Mouse (Mus musculus): Measurements from ENCODE around the gene Gstz1. TPM values are rescaled to one million over a fixed set of nuclear protein-coding genes. Genes with fewer than 3 reads are reported as not detected.
A peak's percentile ranks its signal among the peaks of the same experiment; 100 is the strongest.

Gene Gstz1
- polyA plus RNA-seq, 1 experiment from 2014 or later: 36.9 TPM

DNA sequence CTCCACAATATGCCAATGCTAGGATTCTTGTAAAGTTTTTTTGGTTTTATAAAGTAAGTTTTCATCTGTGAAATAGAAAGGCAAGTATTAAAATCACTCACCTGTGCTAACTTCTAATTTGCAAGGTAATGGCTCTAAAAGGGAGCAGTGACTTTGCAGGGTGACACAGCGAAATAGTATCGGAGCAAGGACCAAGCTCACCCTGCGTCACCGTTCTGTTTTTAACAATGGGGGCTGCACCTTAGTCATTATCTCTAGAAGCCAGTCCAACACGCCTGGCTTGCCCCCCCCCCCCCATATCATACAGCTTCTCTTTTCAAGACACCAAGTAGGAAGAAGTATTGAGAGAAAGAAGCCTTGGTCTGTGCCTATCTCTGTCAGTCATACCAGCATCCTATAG is 13.8 kb downstream of the Gstz1 start:
- no peak for ATAC-seq (replicated peaks; ENCODE audit: insufficient number of reproducible peaks, low FRiP score, low TSS enrichment, low read depth)
- Histone ChIP-seq H3K9me3 (replicated peaks; ENCODE audit: control insufficient read depth, low read length) (no peaks in the 10 kb centered on the region), H3K27ac (replicated peaks; ENCODE audit: low read depth, low read length) (no peak overlapping the region), H3K4me3 (ENCODE audit: low read depth, low read length) (no peak overlapping the region), H3K27me3 (ENCODE audit: control insufficient read depth, insufficient read depth, low read length) (no peaks in the 10 kb centered on the region), H3K4me2 (ENCODE audit: low read depth, low read length) (no peak overlapping the region), H3K36me3 (replicated peaks; ENCODE audit: control insufficient read depth, insufficient read depth, low read depth, low read length) (no peaks in the 10 kb centered on the region), H3K4me1 (ENCODE audit: control insufficient read depth, insufficient read depth, low read length) (no peaks in the 10 kb centered on the region), H3K9ac (replicated peaks; ENCODE audit: low read length) (no peak overlapping the region)
- 94% methylated on average over 5 of the region's 5 CpGs for WGBS
- DNase-seq (ENCODE audit: low spot score): no peak

DNA sequence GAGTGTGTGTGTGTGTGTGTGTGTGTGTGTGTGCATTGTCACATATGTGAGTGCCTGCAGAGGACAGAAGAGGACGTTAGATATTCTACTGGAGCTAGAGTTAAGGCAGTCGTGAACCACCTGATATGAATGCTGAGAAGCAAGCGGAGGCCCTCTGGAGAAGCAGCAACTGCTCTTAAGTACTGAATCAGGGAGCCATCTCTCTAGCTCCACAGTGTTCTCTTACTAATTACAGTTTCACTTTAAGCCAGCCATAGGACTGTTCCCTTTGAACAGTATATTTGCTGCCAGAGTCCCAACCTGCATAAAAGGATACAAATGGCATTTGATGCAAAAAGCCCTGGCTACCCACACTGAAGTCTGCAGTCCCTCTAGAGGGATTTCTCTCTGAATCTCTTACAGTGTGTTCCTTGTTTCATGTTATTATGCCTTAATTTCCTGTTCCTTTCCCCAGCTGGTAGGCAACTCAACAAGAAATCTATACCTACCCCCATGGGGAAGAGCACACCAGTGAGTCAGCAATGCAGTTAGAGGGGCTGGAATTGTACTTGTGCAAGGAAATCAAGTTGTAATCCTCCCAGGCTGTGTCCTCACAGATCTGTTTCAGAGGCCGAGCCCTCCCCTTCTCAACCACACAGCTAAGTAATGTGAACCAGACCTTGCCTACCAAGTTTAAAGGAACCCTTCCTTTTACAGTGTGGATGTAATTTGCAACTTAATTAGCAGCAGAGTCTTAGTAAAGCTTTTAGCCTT is 28.4 kb downstream of the Gstz1 start:
- peak; percentile 83 for DNase-seq (ENCODE audit: low spot score)
- Histone ChIP-seq H3K36me3 (replicated peaks; ENCODE audit: control insufficient read depth, insufficient read depth, low read depth, low read length) (no peaks in the 10 kb centered on the region), H3K4me1 (ENCODE audit: control insufficient read depth, insufficient read depth, low read length) (no peaks in the 10 kb centered on the region), H3K27me3 (ENCODE audit: control insufficient read depth, insufficient read depth, low read length) (no peaks in the 10 kb centered on the region), H3K9ac (replicated peaks; ENCODE audit: low read length) (no peak overlapping the region), H3K4me3 (ENCODE audit: low read depth, low read length) (no peak overlapping the region), H3K4me2 (ENCODE audit: low read depth, low read length) (no peak overlapping the region), H3K9me3 (replicated peaks; ENCODE audit: control insufficient read depth, low read length) (no peaks in the 10 kb centered on the region), H3K27ac (replicated peaks; ENCODE audit: low read depth, low read length) (peak overlapping the region; percentile 60; the same call in 1 of the 2 replicates)
- peak; percentile 71; the same call in 1 of the 2 replicates for ATAC-seq (replicated peaks; ENCODE audit: insufficient number of reproducible peaks, low FRiP score, low TSS enrichment, low read depth)
- WGBS: 49% methylated on average over 4 of the region's 4 CpGs

DNA sequence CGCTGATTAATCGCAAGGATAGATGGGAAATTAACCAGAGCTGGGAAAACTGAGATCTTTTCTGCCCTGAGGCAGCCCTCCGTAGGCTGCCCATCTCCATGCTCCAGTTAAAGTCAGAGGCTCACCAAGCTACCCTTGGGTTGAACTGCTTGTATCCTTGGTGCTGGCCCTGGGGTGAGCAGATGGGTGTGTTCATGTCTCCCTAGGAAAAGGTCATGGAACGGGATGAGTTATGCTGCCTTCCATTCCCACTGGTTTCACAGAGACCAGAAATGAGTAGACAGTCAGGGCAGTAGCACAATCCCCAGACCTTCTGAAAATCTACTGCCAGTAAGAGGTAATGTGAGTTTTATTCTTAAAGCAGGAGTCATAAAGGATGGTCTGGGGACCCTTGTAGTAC is 30.7 kb downstream of the Gstz1 start:
- no peaks in the 10 kb centered on the region for H3K36me3 ChIP-seq (replicated peaks; ENCODE audit: control insufficient read depth, insufficient read depth, low read depth, low read length)
- H3K27me3 ChIP-seq (ENCODE audit: control insufficient read depth, insufficient read depth, low read length): no peaks in the 10 kb centered on the region
- 92% methylated on average over 4 of the region's 4 CpGs for WGBS
- H3K27ac ChIP-seq (replicated peaks; ENCODE audit: low read depth, low read length): no peak overlapping the region
- no peaks in the 10 kb centered on the region for H3K4me1 ChIP-seq (ENCODE audit: control insufficient read depth, insufficient read depth, low read length)
- no peaks in the 10 kb centered on the region for H3K9me3 ChIP-seq (replicated peaks; ENCODE audit: control insufficient read depth, low read length)
- H3K4me2 ChIP-seq (ENCODE audit: low read depth, low read length): no peak overlapping the region
- H3K4me3 ChIP-seq (ENCODE audit: low read depth, low read length): no peak overlapping the region
- ATAC-seq (replicated peaks; ENCODE audit: insufficient number of reproducible peaks, low FRiP score, low TSS enrichment, low read depth) (no peak), DNase-seq (ENCODE audit: low spot score) (no peak)
- H3K9ac ChIP-seq (replicated peaks; ENCODE audit: low read length): no peak overlapping the region

DNA sequence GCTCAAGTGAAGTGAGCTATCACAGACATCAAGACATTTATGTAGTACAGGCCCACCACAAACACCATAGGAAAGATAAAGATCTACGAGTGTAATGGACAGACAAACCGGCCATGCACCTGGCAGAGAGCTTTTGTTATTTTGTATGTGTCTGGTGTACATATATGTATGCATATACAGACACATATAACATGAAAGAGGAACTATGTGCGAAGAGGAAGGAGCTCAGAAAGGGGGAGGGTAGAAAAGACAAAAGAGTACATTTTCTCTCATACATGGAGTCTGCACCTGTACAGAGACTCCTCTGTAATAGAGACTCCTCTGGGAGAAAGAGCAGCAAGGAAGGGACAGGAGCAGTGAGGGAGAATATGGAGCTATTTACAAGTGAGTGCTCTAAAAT is 46.0 kb downstream of the Gstz1 start:
- Histone ChIP-seq H3K4me1 (ENCODE audit: control insufficient read depth, insufficient read depth, low read length) (no peaks in the 10 kb centered on the region), H3K9me3 (replicated peaks; ENCODE audit: control insufficient read depth, low read length) (no peaks in the 10 kb centered on the region), H3K27ac (replicated peaks; ENCODE audit: low read depth, low read length) (no peak overlapping the region), H3K27me3 (ENCODE audit: control insufficient read depth, insufficient read depth, low read length) (no peaks in the 10 kb centered on the region), H3K4me3 (ENCODE audit: low read depth, low read length) (no peak overlapping the region), H3K9ac (replicated peaks; ENCODE audit: low read length) (no peak overlapping the region), H3K36me3 (replicated peaks; ENCODE audit: control insufficient read depth, insufficient read depth, low read depth, low read length) (no peaks in the 10 kb centered on the region), H3K4me2 (ENCODE audit: low read depth, low read length) (no peak overlapping the region)
- ATAC-seq (replicated peaks; ENCODE audit: insufficient number of reproducible peaks, low FRiP score, low TSS enrichment, low read depth): no peak
- DNase-seq (ENCODE audit: low spot score): no peak
- 91% methylated on average over 3 of the region's 3 CpGs for WGBS

- Histone ChIP-seq H3K4me1 (ENCODE audit: control insufficient read depth, insufficient read depth, low read length) (no peaks in the 10 kb centered on the region), H3K27me3 (ENCODE audit: control insufficient read depth, insufficient read depth, low read length) (no peaks in the 10 kb centered on the region), H3K9ac (replicated peaks; ENCODE audit: low read length) (no peak overlapping the region), H3K9me3 (replicated peaks; ENCODE audit: control insufficient read depth, low read length) (no peaks in the 10 kb centered on the region), H3K4me3 (ENCODE audit: low read depth, low read length) (no peak overlapping the region), H3K4me2 (ENCODE audit: low read depth, low read length) (no peak overlapping the region), H3K27ac (replicated peaks; ENCODE audit: low read depth, low read length) (no peak overlapping the region), H3K36me3 (replicated peaks; ENCODE audit: control insufficient read depth, insufficient read depth, low read depth, low read length) (no peaks in the 10 kb centered on the region)
- DNase-seq (ENCODE audit: low spot score) (no peak), ATAC-seq (replicated peaks; ENCODE audit: insufficient number of reproducible peaks, low FRiP score, low TSS enrichment, low read depth) (no peak)
- WGBS: 78% methylated on average over 1 of the region's 1 CpGs
Measured at GRCm38 (mm10) chr12:87195069-87195468, 48.1 kb downstream of the Gstz1 start.

GRCm38 (mm10) chr12:87196310-87196709 is 49.3 kb downstream of the Gstz1 start:
- ATAC-seq (replicated peaks; ENCODE audit: insufficient number of reproducible peaks, low FRiP score, low TSS enrichment, low read depth) (no peak), DNase-seq (ENCODE audit: low spot score) (no peak)
- H3K4me3 ChIP-seq (ENCODE audit: low read depth, low read length): no peak overlapping the region
- H3K27ac ChIP-seq (replicated peaks; ENCODE audit: low read depth, low read length): no peak overlapping the region
- no peaks in the 10 kb centered on the region for H3K27me3 ChIP-seq (ENCODE audit: control insufficient read depth, insufficient read depth, low read length)
- no peaks in the 10 kb centered on the region for H3K4me1 ChIP-seq (ENCODE audit: control insufficient read depth, insufficient read depth, low read length)
- no peaks in the 10 kb centered on the region for H3K36me3 ChIP-seq (replicated peaks; ENCODE audit: control insufficient read depth, insufficient read depth, low read depth, low read length)
- no peak overlapping the region for H3K4me2 ChIP-seq (ENCODE audit: low read depth, low read length)
- no peaks in the 10 kb centered on the region for H3K9me3 ChIP-seq (replicated peaks; ENCODE audit: control insufficient read depth, low read length)
- H3K9ac ChIP-seq (replicated peaks; ENCODE audit: low read length): no peak overlapping the region

DNA sequence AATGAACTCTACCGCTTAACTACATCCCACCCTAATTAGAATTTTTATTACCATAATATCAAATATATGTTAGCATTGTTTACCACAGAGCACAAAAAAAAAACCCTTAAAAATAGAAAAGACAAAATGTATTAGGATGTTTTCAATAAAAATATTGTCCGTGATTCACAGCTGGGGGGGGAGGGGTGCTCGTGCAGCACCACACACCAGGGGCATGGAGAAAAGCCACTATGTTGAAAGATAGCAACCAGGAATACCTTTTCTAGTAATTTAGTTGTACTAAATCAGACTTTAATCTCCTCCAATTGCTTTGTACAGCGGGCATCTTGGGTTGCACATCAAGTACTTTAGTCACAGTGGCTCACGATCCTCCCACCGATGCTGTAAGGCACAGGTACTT is 51.8 kb downstream of the Gstz1 start:
- Histone ChIP-seq H3K27ac (replicated peaks; ENCODE audit: low read depth, low read length) (no peak overlapping the region), H3K27me3 (ENCODE audit: control insufficient read depth, insufficient read depth, low read length) (no peaks in the 10 kb centered on the region), H3K4me2 (ENCODE audit: low read depth, low read length) (peak overlapping the region; percentile 91), H3K9me3 (replicated peaks; ENCODE audit: control insufficient read depth, low read length) (no peaks in the 10 kb centered on the region), H3K36me3 (replicated peaks; ENCODE audit: control insufficient read depth, insufficient read depth, low read depth, low read length) (no peaks in the 10 kb centered on the region), H3K4me3 (ENCODE audit: low read depth, low read length) (peak overlapping the region; percentile 76), H3K4me1 (ENCODE audit: control insufficient read depth, insufficient read depth, low read length) (no peaks in the 10 kb centered on the region), H3K9ac (replicated peaks; ENCODE audit: low read length) (peak overlapping the region; percentile 84; the same call in 1 of the 2 replicates)
- WGBS: 50% methylated on average over 6 of the region's 6 CpGs
- ATAC-seq (replicated peaks; ENCODE audit: insufficient number of reproducible peaks, low FRiP score, low TSS enrichment, low read depth) (no peak), DNase-seq (ENCODE audit: low spot score) (no peak)

- ATAC-seq (replicated peaks; ENCODE audit: insufficient number of reproducible peaks, low FRiP score, low TSS enrichment, low read depth): no peak; the same call in 1 of the 2 replicates
- no peaks in the 10 kb centered on the region for H3K4me1 ChIP-seq (ENCODE audit: control insufficient read depth, insufficient read depth, low read length)
- peak within 1 kb of the TSS; percentile 76 for H3K4me3 ChIP-seq (ENCODE audit: low read depth, low read length)
- no peaks in the 10 kb centered on the region for H3K9me3 ChIP-seq (replicated peaks; ENCODE audit: control insufficient read depth, low read length)
- peak within 1 kb of the TSS; percentile 84 for H3K9ac ChIP-seq (replicated peaks; ENCODE audit: low read length)
- peak within 1 kb of the TSS; percentile 44; the same call in 1 of the 2 replicates for H3K27ac ChIP-seq (replicated peaks; ENCODE audit: low read depth, low read length)
- no peaks in the 10 kb centered on the region for H3K27me3 ChIP-seq (ENCODE audit: control insufficient read depth, insufficient read depth, low read length)
- DNase-seq (ENCODE audit: low spot score): peak; percentile 46
- no peaks in the 10 kb centered on the region for H3K36me3 ChIP-seq (replicated peaks; ENCODE audit: control insufficient read depth, insufficient read depth, low read depth, low read length)
- H3K4me2 ChIP-seq (ENCODE audit: low read depth, low read length): peak within 1 kb of the TSS; percentile 91
- under 1% methylated on average over 36 of the region's 38 CpGs for WGBS
Measured at GRCm38 (mm10) chr12:87199206-87199972, 52.4 kb downstream of the Gstz1 start, which contains the start of gene Samd15. Gene Samd15, plus strand, starts transcription at chr12:87199723.

Data from embryonic facial prominence, embryonic 11.5 days (tissue).